Mouse (Mus musculus): Measurements from ENCODE around the gene Fxn.

DNA sequence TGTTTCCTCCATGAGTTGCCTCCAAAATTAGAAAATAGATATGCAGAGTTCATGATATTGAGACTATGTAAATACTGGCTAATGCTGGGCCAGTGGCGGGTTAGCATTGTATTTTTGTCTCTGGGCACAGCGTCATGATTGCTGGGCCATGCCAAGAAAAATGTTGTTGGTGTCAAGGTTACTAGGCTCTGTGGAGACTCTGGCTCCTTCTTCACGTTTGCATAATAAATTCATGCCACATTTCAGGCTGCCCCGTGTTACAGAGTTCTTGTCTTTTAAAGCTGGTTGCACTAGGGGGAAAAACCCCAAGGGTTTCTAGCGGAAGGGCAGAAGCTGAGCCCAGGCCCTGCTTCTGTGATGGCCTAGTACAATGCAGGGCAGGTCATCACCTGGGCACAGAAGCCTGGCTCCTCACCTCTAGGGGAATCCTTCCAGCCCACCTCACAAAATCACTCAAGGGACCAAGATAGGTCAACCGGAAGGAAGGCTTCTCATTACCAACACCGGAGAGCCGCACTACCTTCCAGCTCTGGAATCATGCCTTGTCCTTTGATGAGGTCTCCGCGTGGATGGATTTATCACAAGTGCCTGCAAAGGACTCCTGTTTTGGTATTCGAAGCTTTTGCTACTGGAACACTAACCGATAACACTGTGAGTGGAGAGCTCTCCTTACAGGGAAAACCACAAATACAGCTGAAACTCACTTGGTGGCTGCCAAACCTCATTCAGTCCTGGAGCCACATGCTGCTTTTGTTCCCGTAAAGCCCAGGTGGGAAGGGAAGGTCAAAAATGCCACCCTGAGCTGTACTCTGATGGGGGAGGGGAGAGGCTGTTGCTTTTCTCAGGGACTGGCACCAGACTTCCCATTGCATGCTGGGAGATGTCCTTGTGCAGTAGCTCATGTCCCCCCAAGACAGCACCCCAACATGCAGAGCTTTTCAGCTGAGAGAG, 27.1 kb upstream of the Fxn start:
- no peak for TF ChIP-seq CTCF (IDR thresholded peaks at IDR 0.05; ENCODE audit: low read depth, low read length)
- TF ChIP-seq GATA1 (IDR thresholded peaks at IDR 0.05; ENCODE audit: borderline replicate concordance, low read length): no peak

Measured in G1E (cell line).